Mouse (Mus musculus): Measurements from ENCODE around the gene Fgfr2. TPM values are rescaled to one million over a fixed set of nuclear protein-coding genes. Genes with fewer than 3 reads are reported as not detected.
A peak's percentile ranks its signal among the peaks of the same experiment; 100 is the strongest.

Gene Fgfr2
- polyA plus RNA-seq, 1 experiment from 2014 or later: 11.2 TPM

DNA sequence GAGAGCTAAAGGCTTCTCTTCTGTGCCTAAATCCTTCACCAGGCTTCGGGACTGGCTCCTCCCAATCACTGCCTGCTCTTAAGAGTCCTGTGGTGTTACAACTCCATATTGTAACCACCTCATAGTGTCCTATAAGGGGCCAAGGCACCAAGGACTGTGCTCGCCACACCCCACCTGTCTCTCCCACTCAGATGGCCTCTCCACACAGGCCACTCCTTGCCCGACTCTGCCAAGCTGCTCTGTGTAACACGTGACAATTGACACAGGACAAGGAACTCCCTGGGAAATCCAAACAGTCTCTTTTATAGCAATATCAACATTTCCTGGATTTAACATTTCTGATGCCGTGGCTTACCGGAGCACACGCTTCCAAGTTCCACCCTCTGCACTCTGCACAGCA is 2876.7 kb downstream of the Fgfr2 start:
- Histone ChIP-seq H3K36me3 (replicated peaks; ENCODE audit: insufficient read depth, low read length) (no peaks in the 10 kb centered on the region), H3K4me3 (ENCODE audit: low read depth, low read length) (no peak overlapping the region), H3K27ac (ENCODE audit: low read depth) (no peak overlapping the region), H3K4me2 (ENCODE audit: low read depth, low read length) (no peak overlapping the region), H3K4me1 (ENCODE audit: insufficient read depth) (peaks cover 27% of the 10 kb centered on the region), H3K9me3 (ENCODE audit: low read length) (no peaks in the 10 kb centered on the region), H3K9ac (replicated peaks) (no peak overlapping the region), H3K27me3 (ENCODE audit: insufficient read depth, low read length) (no peaks in the 10 kb centered on the region)
- no peak for DNase-seq
- 57% methylated on average over 7 of the region's 7 CpGs for WGBS (ENCODE audit: insufficient replicate concordance)
- TF ChIP-seq CTCF (IDR thresholded peaks at IDR 0.05; ENCODE audit: low read depth): no peak
- no peak for TF ChIP-seq EP300 (IDR thresholded peaks at IDR 0.05; ENCODE audit: low read depth)
- ATAC-seq: peak; percentile 45; the same call in 1 of the 2 replicates

GRCm38 (mm10) chr7:130244545-130244944 is 2878.6 kb downstream of the Fgfr2 start:
- WGBS (ENCODE audit: insufficient replicate concordance): 50% methylated on average over 7 of the region's 7 CpGs
- TF ChIP-seq EP300 (IDR thresholded peaks at IDR 0.05; ENCODE audit: low read depth) (no peak), CTCF (IDR thresholded peaks at IDR 0.05; ENCODE audit: low read depth) (no peak)
- H3K27ac ChIP-seq (ENCODE audit: low read depth): no peak overlapping the region
- H3K4me3 ChIP-seq (ENCODE audit: low read depth, low read length): no peak overlapping the region
- H3K27me3 ChIP-seq (ENCODE audit: insufficient read depth, low read length): no peaks in the 10 kb centered on the region
- H3K4me1 ChIP-seq (ENCODE audit: insufficient read depth): peaks cover 26% of the 10 kb centered on the region
- ATAC-seq (no peak), DNase-seq (no peak)
- no peaks in the 10 kb centered on the region for H3K9me3 ChIP-seq (ENCODE audit: low read length)
- H3K36me3 ChIP-seq (replicated peaks; ENCODE audit: insufficient read depth, low read length): no peaks in the 10 kb centered on the region
- H3K9ac ChIP-seq (replicated peaks): no peak overlapping the region
- H3K4me2 ChIP-seq (ENCODE audit: low read depth, low read length): no peak overlapping the region

GRCm38 (mm10) chr7:130243811-130244210 is 2879.3 kb downstream of the Fgfr2 start:
- Histone ChIP-seq H3K27me3 (ENCODE audit: insufficient read depth, low read length) (no peaks in the 10 kb centered on the region), H3K27ac (ENCODE audit: low read depth) (no peak overlapping the region), H3K4me3 (ENCODE audit: low read depth, low read length) (no peak overlapping the region), H3K36me3 (replicated peaks; ENCODE audit: insufficient read depth, low read length) (no peaks in the 10 kb centered on the region), H3K9me3 (ENCODE audit: low read length) (no peaks in the 10 kb centered on the region), H3K4me1 (ENCODE audit: insufficient read depth) (peaks cover 26% of the 10 kb centered on the region), H3K4me2 (ENCODE audit: low read depth, low read length) (no peak overlapping the region), H3K9ac (replicated peaks) (no peak overlapping the region)
- ATAC-seq (no peak), DNase-seq (no peak)
- 57% methylated on average over 4 of the region's 4 CpGs for WGBS (ENCODE audit: insufficient replicate concordance)
- TF ChIP-seq EP300 (IDR thresholded peaks at IDR 0.05; ENCODE audit: low read depth) (no peak), CTCF (IDR thresholded peaks at IDR 0.05; ENCODE audit: low read depth) (no peak)

GRCm38 (mm10) chr7:130240191-130240590 is 2883.0 kb downstream of the Fgfr2 start:
- no peak overlapping the region for H3K27ac ChIP-seq (ENCODE audit: low read depth)
- H3K27me3 ChIP-seq (ENCODE audit: insufficient read depth, low read length): no peaks in the 10 kb centered on the region
- peaks cover 7% of the 10 kb centered on the region for H3K4me1 ChIP-seq (ENCODE audit: insufficient read depth)
- no peak overlapping the region for H3K9ac ChIP-seq (replicated peaks)
- no peak for ATAC-seq
- H3K36me3 ChIP-seq (replicated peaks; ENCODE audit: insufficient read depth, low read length): no peaks in the 10 kb centered on the region
- TF ChIP-seq CTCF (IDR thresholded peaks at IDR 0.05; ENCODE audit: low read depth): no peak
- no peak for TF ChIP-seq EP300 (IDR thresholded peaks at IDR 0.05; ENCODE audit: low read depth)
- no peak overlapping the region for H3K4me3 ChIP-seq (ENCODE audit: low read depth, low read length)
- 80% methylated on average over 9 of the region's 9 CpGs for WGBS (ENCODE audit: insufficient replicate concordance)
- H3K9me3 ChIP-seq (ENCODE audit: low read length): no peaks in the 10 kb centered on the region
- H3K4me2 ChIP-seq (ENCODE audit: low read depth, low read length): no peak overlapping the region
- no peak for DNase-seq

DNA sequence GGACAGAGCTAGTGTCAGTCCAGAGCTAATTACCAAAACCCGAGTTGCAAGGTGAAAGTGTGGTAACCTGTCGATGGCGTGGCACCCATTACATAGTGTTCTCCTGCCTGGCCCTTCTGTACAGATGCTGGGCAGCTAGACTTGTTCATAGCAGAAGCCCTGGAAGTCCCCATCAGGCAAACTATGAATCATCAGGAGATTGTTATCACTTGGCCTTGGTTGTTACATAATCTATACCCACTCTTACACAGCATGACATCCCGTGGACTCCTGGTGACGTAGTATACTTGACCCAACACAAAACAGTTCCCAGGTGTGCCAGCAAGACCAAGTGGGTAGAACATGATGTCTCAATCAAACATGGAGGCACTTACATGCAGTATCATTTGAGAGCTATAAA is 2885.9 kb downstream of the Fgfr2 start:
- DNase-seq (no peak), ATAC-seq (peak; percentile 67)
- Histone ChIP-seq H3K4me3 (ENCODE audit: low read depth, low read length) (no peak overlapping the region), H3K4me1 (ENCODE audit: insufficient read depth) (peaks cover 6% of the 10 kb centered on the region; the same call in 1 of the 2 replicates), H3K27me3 (ENCODE audit: insufficient read depth, low read length) (no peaks in the 10 kb centered on the region), H3K9ac (replicated peaks) (no peak overlapping the region), H3K9me3 (ENCODE audit: low read length) (no peaks in the 10 kb centered on the region), H3K4me2 (ENCODE audit: low read depth, low read length) (no peak overlapping the region), H3K36me3 (replicated peaks; ENCODE audit: insufficient read depth, low read length) (no peaks in the 10 kb centered on the region), H3K27ac (ENCODE audit: low read depth) (no peak overlapping the region)
- 0 out of 2 replicates have a peak, but pooled peaks have one; percentile 8 for TF ChIP-seq EP300 (IDR thresholded peaks at IDR 0.05; ENCODE audit: low read depth)
- TF ChIP-seq CTCF (IDR thresholded peaks at IDR 0.05; ENCODE audit: low read depth): no peak
- WGBS (ENCODE audit: insufficient replicate concordance): 67% methylated on average over 5 of the region's 5 CpGs

DNA sequence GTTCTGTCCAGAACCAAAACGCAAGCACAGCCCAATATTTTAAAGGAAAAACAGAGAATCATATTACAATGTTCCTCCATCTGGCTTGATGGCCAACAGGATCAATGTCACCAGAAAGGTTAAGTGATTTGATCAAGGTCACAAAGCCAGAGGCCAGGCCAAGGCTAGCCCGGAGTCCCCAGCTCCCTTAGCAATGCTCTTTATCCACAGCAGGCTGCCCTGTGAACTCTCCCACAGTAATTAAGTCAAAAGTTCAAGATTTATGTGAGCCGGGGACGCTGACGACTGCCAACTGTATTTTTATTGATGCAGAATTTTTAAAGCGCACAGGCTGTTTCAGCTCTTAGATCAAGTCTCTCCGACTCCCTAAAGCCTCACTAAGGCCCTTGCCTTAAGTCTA is 2889.4 kb downstream of the Fgfr2 start:
- 73% methylated on average over 7 of the region's 7 CpGs for WGBS (ENCODE audit: insufficient replicate concordance)
- Histone ChIP-seq H3K4me1 (ENCODE audit: insufficient read depth) (peaks cover 10% of the 10 kb centered on the region; the same call in 1 of the 2 replicates), H3K9ac (replicated peaks) (no peak overlapping the region), H3K36me3 (replicated peaks; ENCODE audit: insufficient read depth, low read length) (no peaks in the 10 kb centered on the region), H3K27ac (ENCODE audit: low read depth) (no peak overlapping the region), H3K9me3 (ENCODE audit: low read length) (no peaks in the 10 kb centered on the region), H3K27me3 (ENCODE audit: insufficient read depth, low read length) (no peaks in the 10 kb centered on the region), H3K4me3 (ENCODE audit: low read depth, low read length) (no peak overlapping the region), H3K4me2 (ENCODE audit: low read depth, low read length) (no peak overlapping the region)
- DNase-seq: no peak
- TF ChIP-seq EP300 (IDR thresholded peaks at IDR 0.05; ENCODE audit: low read depth) (no peak), CTCF (IDR thresholded peaks at IDR 0.05; ENCODE audit: low read depth) (no peak)
- ATAC-seq: no peak

- no peak overlapping the region for H3K4me2 ChIP-seq (ENCODE audit: low read depth, low read length)
- no peak for ATAC-seq
- H3K27me3 ChIP-seq (ENCODE audit: insufficient read depth, low read length): no peaks in the 10 kb centered on the region
- H3K9me3 ChIP-seq (ENCODE audit: low read length): no peaks in the 10 kb centered on the region
- H3K27ac ChIP-seq (ENCODE audit: low read depth): no peak overlapping the region
- H3K36me3 ChIP-seq (replicated peaks; ENCODE audit: insufficient read depth, low read length): no peaks in the 10 kb centered on the region
- H3K4me3 ChIP-seq (ENCODE audit: low read depth, low read length): no peak overlapping the region
- TF ChIP-seq EP300 (IDR thresholded peaks at IDR 0.05; ENCODE audit: low read depth): no peak
- no peak for TF ChIP-seq CTCF (IDR thresholded peaks at IDR 0.05; ENCODE audit: low read depth)
- H3K4me1 ChIP-seq (ENCODE audit: insufficient read depth): peaks cover 10% of the 10 kb centered on the region; the same call in 1 of the 2 replicates
- 70% methylated on average over 4 of the region's 4 CpGs for WGBS (ENCODE audit: insufficient replicate concordance)
- DNase-seq: no peak
- no peak overlapping the region for H3K9ac ChIP-seq (replicated peaks)
Observed at GRCm38 (mm10) chr7:130230034-130230433, 2893.1 kb downstream of the Fgfr2 start.

Data from liver, postnatal 0 days (tissue).